Mouse (Mus musculus): ENCODE measurements around the gene Acaca.
A peak's percentile ranks its signal among the peaks of the same experiment; 100 is the strongest.

The Acaca gene

GRCm38 (mm10) chr11:84393571-84393970, 264.1 kb downstream of the Acaca start:
- DNase-seq (ENCODE audit: low spot score), result no peak

GRCm38 (mm10) chr11:84395010-84395409, 265.5 kb downstream of the Acaca start:
- peak; percentile 65 for DNase-seq (ENCODE audit: low spot score)

- DNase-seq (ENCODE audit: low spot score), result no peak
These were observed 277.3 kb downstream of the Acaca start for GRCm38 (mm10) chr11:84406733-84407132.

GRCm38 (mm10) chr11:84410383-84410782, 280.9 kb downstream of the Acaca start:
- DNase-seq (ENCODE audit: low spot score), result no peak

GRCm38 (mm10) chr11:84410879-84411641, 281.6 kb downstream of the Acaca start:
- DNase-seq (ENCODE audit: low spot score), result no peak

GRCm38 (mm10) chr11:84411642-84412018, 282.2 kb downstream of the Acaca start:
- no peak for DNase-seq (ENCODE audit: low spot score)

- no peak for DNase-seq (ENCODE audit: low spot score)
These were observed 282.9 kb downstream of the Acaca start for GRCm38 (mm10) chr11:84412201-84412934.

- no peak for DNase-seq (ENCODE audit: low spot score)
These were observed 283.6 kb downstream of the Acaca start for GRCm38 (mm10) chr11:84413111-84413510.

GRCm38 (mm10) chr11:84420779-84421178, 291.3 kb downstream of the Acaca start:
- no peak for DNase-seq (ENCODE audit: low spot score)

GRCm38 (mm10) chr11:84425736-84426632, 296.5 kb downstream of the Acaca start:
- no peak for DNase-seq (ENCODE audit: low spot score)

GRCm38 (mm10) chr11:84426633-84426998, 297.1 kb downstream of the Acaca start:
- DNase-seq (ENCODE audit: low spot score), result no peak

GRCm38 (mm10) chr11:84429581-84429980, 300.1 kb downstream of the Acaca start:
- no peak for DNase-seq (ENCODE audit: low spot score)

GRCm38 (mm10) chr11:84430336-84430735, 300.9 kb downstream of the Acaca start:
- no peak for DNase-seq (ENCODE audit: low spot score)

- no peak for DNase-seq (ENCODE audit: low spot score)
These were observed 305.4 kb downstream of the Acaca start for GRCm38 (mm10) chr11:84434879-84435278.

- DNase-seq (ENCODE audit: low spot score), result no peak
These were observed 310.9 kb downstream of the Acaca start for GRCm38 (mm10) chr11:84440402-84440801.

- no peak for DNase-seq (ENCODE audit: low spot score)
These were observed 313.3 kb downstream of the Acaca start for GRCm38 (mm10) chr11:84442554-84443331.
